Mouse (Mus musculus): ENCODE measurements around the gene Cxcl1.

DNA sequence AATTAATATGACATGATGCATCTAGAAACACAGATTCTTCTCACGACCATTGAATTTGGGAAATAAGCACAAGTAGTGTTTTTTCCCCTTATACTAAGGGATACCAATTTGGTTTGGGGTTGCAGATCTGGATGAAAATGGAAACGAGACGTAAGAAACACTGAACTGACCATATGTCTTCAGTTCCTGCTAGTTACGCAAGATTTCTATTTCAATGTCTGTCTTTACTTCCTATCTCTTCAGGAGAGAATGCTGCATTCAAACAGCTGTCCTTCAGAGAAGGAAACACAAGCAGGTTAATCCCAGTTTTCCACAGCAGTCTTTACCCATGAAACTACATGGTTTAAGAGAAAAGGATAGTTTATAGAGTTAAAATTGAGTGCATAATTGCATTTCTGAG lies 37.8 kb upstream of the Cxcl1 start:
- TF ChIP-seq CTCF (conservative IDR thresholded peaks at IDR 0.05; ENCODE audit: low read length) = no peak
- TF ChIP-seq NANOG (IDR thresholded peaks at IDR 0.05; ENCODE audit: borderline replicate concordance, low read length) = no peak
- no peak for TF ChIP-seq POU5F1 (IDR thresholded peaks at IDR 0.05; ENCODE audit: borderline replicate concordance, low read length)

Measured in E14TG2a.4 (cell line).